Mouse (Mus musculus): ENCODE results near the gene Egln2. TPM values are rescaled to one million over a fixed set of nuclear protein-coding genes. Genes with fewer than 3 reads are reported as not detected.
A peak's percentile ranks its signal among the peaks of the same experiment; 100 is the strongest.

The Egln2 gene
- polyA plus RNA-seq, 1 experiment = 30.5 TPM

DNA sequence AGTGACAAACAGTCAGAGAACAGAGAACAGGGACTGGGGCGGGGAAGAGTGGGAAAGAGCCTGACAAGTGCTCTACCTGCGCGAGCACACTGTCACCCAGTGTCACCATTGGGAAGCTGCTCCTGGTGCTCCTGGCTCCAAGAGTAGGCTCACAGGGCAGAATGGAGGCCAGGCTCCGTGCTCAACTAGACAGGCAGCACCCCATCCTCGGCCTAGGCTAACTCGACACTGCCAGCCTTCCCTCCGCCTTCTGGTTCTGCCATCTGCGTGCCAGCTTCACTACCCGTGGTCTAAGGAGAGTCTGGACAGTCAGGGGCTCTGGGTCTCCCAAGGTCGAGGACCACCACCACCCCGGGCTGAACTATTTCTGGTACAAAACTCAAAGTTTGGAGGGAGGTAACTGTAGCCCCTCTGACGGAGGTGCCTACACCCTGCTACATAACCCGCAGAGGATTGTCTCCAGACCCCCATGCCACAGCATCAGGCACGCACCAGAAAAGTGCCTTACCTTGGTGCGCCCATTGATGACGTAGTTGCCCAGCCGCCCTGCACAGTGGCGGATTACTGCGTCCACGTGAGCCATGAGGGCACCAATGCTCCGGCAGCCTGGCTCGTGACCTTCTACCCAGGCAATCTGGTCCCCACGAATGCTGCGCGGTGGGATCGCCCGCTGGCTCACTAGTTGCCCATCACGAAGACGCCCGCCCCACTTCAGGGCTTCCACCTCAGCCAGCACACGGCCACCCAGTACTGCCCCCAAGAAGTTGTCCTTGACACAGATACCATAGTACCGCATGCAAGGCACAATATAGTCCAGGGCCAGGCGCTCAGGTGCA, 2.3 kb downstream of the Egln2 start:
- H3K27ac ChIP-seq (ENCODE audit: insufficient read depth, low read length) = no peak overlapping the region
- no peak overlapping the region for H3K4me3 ChIP-seq (ENCODE audit: insufficient read depth, low read length)
- H3K4me1 ChIP-seq (ENCODE audit: control insufficient read depth, insufficient read depth, low read length) = no peaks in the 10 kb centered on the region; the same call in none of the 2 replicates
- TF ChIP-seq POLR2A (IDR thresholded peaks at IDR 0.05; ENCODE audit: low read depth, low read length) (no peak), CTCF (IDR thresholded peaks at IDR 0.05; ENCODE audit: borderline replicate concordance, insufficient read depth, low read length) (no peak)

DNA sequence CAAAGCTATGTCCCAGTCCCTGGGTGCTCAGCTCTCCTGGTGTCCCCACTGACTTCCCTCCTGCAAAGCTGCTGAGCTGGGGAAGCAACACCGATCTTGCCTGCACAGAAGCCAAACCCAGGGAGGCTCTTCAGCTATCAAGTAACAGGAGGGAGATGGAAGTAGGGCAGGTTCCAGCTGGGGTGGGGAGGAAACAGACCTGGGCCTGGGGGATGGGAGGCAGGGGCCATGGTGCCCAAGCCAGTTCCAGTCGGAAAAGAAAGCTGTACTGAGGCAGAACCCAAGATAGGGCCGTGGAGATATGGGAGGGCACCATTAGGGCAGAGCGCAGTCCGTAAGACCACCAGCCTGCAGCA, 3.2 kb downstream of the Egln2 start:
- no peaks in the 10 kb centered on the region; the same call in none of the 2 replicates for H3K4me1 ChIP-seq (ENCODE audit: control insufficient read depth, insufficient read depth, low read length)
- no peak overlapping the region for H3K4me3 ChIP-seq (ENCODE audit: insufficient read depth, low read length)

DNA sequence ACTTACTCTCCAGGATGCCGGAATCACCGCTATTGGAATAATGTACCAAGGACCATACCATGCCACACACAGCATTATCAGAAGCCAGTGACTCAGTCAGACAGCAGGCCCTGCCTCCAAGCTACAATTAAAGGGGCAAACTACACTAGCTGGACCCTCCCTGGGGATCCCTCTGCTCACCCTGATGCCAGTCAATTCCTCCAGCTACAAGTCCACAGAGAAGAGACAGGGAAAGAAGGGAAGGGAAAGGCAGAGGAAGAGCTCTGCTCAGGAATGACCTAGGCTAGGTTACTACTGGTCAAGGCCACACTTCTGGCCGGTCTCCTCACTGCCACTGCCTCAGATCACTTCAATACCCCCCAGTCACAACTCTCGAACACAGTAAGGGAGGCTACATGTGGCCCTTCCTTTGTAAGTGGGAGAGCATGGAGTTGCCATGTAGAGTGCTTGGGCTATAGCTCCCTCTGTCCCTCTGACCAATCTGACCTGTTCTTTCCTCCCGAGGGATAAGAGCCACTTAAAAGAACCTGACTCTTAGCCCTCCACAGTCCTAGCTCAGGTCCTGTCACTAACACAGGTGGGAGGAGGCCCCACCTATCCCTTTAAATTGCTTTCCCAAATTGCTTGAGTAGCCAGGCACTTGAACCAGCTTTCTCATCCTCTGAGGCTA, 3.7 kb downstream of the Egln2 start:
- Histone ChIP-seq H3K27ac (ENCODE audit: insufficient read depth, low read length) (no peak overlapping the region), H3K4me1 (ENCODE audit: control insufficient read depth, insufficient read depth, low read length) (no peaks in the 10 kb centered on the region; the same call in none of the 2 replicates), H3K4me3 (ENCODE audit: insufficient read depth, low read length) (no peak overlapping the region)
- TF ChIP-seq POLR2A (IDR thresholded peaks at IDR 0.05; ENCODE audit: low read depth, low read length) = no peak
- TF ChIP-seq CTCF (IDR thresholded peaks at IDR 0.05; ENCODE audit: borderline replicate concordance, insufficient read depth, low read length) = no peak

More for the DNA sequence above, 3.2 kb downstream of the Egln2 start:
- TF ChIP-seq CTCF (IDR thresholded peaks at IDR 0.05; ENCODE audit: borderline replicate concordance, insufficient read depth, low read length) (no peak), POLR2A (IDR thresholded peaks at IDR 0.05; ENCODE audit: low read depth, low read length) (no peak)
- no peak overlapping the region for H3K27ac ChIP-seq (ENCODE audit: insufficient read depth, low read length)

DNA sequence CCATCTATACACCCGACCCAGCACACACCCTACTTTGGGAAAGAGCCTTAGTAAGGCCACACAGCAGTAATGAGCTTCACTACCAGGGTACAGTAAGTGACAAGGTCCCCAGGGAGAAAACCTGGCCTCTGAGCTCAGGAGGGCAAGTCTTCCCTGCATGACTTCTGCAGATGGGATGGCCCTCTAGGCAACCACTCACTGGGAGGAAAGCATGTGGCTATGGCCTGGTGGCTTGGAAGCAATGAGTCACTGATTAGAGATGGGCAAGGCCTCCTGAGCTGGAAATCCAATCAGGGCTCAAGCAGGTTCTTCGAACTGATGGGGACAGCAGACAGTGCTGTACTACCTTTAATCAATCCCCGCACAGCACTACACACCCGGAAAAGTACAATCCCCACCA, 4.9 kb downstream of the Egln2 start:
- Histone ChIP-seq H3K4me3 (ENCODE audit: insufficient read depth, low read length) (no peak overlapping the region), H3K4me1 (ENCODE audit: control insufficient read depth, insufficient read depth, low read length) (no peaks in the 10 kb centered on the region; the same call in none of the 2 replicates), H3K27ac (ENCODE audit: insufficient read depth, low read length) (no peak overlapping the region)
- TF ChIP-seq POLR2A (IDR thresholded peaks at IDR 0.05; ENCODE audit: low read depth, low read length) = no peak
- no peak for TF ChIP-seq CTCF (IDR thresholded peaks at IDR 0.05; ENCODE audit: borderline replicate concordance, insufficient read depth, low read length)

DNA sequence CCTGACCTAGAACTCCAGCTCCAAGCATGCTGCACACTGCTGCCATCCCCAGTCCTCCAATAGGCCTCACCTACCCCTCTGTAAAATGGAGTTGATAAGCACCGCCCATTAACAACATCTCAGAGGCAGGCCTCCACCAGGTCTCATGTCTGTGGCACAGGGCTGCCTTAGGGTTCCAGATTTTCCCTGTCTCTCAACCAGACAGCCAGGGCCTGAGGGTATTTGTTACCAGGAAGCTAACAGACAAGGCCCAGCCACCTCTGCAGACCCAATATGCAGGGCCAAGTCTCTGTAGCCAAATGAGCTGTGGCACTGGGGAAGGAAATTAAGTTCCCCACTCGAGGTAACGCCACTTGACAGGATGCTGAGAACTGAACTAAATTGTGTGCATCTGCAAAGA, 5.7 kb downstream of the Egln2 start:
- H3K4me3 ChIP-seq (ENCODE audit: insufficient read depth, low read length) = no peak overlapping the region
- no peaks in the 10 kb centered on the region; the same call in none of the 2 replicates for H3K4me1 ChIP-seq (ENCODE audit: control insufficient read depth, insufficient read depth, low read length)
- no peak for TF ChIP-seq POLR2A (IDR thresholded peaks at IDR 0.05; ENCODE audit: low read depth, low read length)
- TF ChIP-seq CTCF (IDR thresholded peaks at IDR 0.05; ENCODE audit: borderline replicate concordance, insufficient read depth, low read length) = no peak
- no peak overlapping the region for H3K27ac ChIP-seq (ENCODE audit: insufficient read depth, low read length)

DNA sequence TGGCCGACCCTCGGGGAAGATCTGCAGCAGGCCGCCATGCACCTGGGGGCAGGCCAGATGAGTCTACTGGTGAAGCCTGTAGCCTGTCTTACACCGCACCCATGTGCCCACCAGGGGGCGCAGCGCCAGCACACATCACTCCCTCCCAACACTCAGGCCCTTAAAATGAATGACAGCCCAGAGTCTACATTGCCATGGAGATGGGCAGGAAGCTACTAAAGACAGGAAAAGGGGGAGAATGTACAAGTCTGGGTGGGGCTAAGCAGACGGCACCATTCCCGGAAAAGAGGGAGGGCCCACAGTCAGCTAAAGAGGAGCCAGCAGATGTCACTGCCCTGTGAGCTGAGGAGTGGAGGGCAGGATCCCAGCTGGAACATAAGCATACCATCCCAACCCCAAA, 6.7 kb downstream of the Egln2 start:
- TF ChIP-seq POLR2A (IDR thresholded peaks at IDR 0.05; ENCODE audit: low read depth, low read length) (no peak), CTCF (IDR thresholded peaks at IDR 0.05; ENCODE audit: borderline replicate concordance, insufficient read depth, low read length) (peak; percentile 95)
- no peak overlapping the region for H3K4me3 ChIP-seq (ENCODE audit: insufficient read depth, low read length)
- H3K27ac ChIP-seq (ENCODE audit: insufficient read depth, low read length) = no peak overlapping the region
- H3K4me1 ChIP-seq (ENCODE audit: control insufficient read depth, insufficient read depth, low read length) = no peaks in the 10 kb centered on the region; the same call in none of the 2 replicates

DNA sequence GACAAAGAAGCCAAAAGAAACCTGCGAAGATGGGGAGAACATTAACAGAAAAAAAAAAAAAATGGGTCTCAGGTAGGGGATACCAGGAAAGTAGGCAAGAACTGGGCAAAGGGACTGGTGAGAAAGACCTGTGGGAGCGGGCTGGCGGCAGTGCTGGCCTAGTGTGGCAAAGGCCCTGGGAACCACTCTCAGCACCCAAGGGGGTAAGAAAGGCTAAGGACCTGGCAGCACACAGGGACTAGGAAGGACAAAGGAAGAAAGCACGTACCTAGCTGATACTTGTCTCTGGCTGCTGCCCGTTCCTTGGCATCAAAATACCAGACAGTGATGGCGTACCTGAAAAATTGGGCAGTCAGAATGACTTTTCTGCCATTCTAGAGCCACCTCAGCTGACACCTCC, 7.3 kb downstream of the Egln2 start:
- no peaks in the 10 kb centered on the region; the same call in 1 of the 2 replicates for H3K4me1 ChIP-seq (ENCODE audit: control insufficient read depth, insufficient read depth, low read length)
- no peak overlapping the region for H3K4me3 ChIP-seq (ENCODE audit: insufficient read depth, low read length)
- TF ChIP-seq POLR2A (IDR thresholded peaks at IDR 0.05; ENCODE audit: low read depth, low read length) (no peak), CTCF (IDR thresholded peaks at IDR 0.05; ENCODE audit: borderline replicate concordance, insufficient read depth, low read length) (no peak)
- H3K27ac ChIP-seq (ENCODE audit: insufficient read depth, low read length) = no peak overlapping the region

DNA sequence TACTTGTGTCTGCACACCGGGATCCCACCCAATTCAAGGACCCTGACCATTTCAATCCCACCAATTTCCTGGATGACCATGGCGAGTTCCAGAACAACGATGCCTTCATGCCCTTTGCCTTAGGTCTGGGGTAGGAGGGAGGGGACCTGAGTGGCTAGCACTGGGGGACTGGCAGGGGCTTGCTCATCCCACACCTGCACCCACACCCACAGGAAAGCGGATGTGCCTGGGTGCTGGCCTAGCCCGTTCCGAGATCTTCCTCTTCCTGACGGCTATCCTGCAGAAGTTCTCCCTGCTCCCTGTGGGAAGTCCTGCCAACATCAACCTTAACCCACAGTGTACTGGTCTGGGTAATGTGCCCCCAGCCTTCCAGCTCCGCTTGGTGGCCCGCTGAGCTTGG, 8.4 kb downstream of the Egln2 start:
- no peak for TF ChIP-seq POLR2A (IDR thresholded peaks at IDR 0.05; ENCODE audit: low read depth, low read length)
- no peak for TF ChIP-seq CTCF (IDR thresholded peaks at IDR 0.05; ENCODE audit: borderline replicate concordance, insufficient read depth, low read length)
- H3K27ac ChIP-seq (ENCODE audit: insufficient read depth, low read length) = no peak overlapping the region
- no peak overlapping the region for H3K4me3 ChIP-seq (ENCODE audit: insufficient read depth, low read length)
- H3K4me1 ChIP-seq (ENCODE audit: control insufficient read depth, insufficient read depth, low read length) = no peaks in the 10 kb centered on the region

DNA sequence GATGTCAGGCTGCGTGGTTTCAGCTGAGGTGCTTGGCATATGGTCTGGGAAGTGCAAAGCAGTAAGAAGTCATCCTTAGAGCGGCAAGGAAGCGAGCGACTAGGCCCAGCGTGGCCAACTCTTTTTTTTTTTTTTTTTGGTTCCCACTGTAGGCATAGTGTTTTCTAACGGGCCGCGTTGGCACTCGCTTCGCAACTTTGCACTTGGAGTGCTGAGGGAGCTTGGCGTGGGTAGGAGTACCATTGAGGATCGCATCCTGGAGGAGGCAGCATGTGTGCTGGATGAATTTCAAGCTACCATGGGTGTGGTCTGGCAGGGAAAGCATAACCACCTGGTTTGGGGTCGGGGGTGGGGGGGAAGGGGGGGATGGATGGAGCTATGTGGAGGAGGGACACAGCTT, 10.6 kb downstream of the Egln2 start:
- Histone ChIP-seq H3K27ac (ENCODE audit: insufficient read depth, low read length) (no peak overlapping the region), H3K4me1 (ENCODE audit: control insufficient read depth, insufficient read depth, low read length) (no peaks in the 10 kb centered on the region), H3K4me3 (ENCODE audit: insufficient read depth, low read length) (no peak overlapping the region)
- TF ChIP-seq CTCF (IDR thresholded peaks at IDR 0.05; ENCODE audit: borderline replicate concordance, insufficient read depth, low read length) (no peak), POLR2A (IDR thresholded peaks at IDR 0.05; ENCODE audit: low read depth, low read length) (no peak)

DNA sequence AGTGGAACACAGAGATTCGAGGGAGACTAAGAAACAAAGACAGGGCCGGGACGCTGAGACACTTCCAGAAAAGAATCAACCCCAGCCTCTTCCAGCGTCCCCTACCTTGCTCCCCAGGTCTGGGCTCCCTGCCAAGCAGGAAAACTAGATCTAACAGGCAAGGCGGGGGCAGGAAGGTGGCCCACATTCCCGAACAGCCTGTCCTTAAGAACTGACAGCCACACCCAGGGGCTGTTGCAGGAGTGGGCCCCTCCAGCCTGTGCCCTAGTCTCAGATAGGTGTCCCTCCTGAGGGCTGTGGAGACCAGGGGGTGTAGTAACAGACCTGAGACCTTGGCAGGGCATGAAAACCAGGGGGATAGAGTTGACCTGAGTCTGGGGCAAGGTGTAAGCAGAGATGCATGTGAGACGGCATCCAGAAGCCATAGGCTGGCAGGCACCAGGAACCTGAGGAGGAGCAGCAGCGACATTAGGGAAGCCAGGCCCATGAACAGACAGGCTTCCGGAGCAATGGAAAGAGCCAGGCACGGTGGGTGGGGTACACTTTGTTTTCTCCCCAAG, 13.3 kb downstream of the Egln2 start, which contains the start of gene Cyp2t4:
Gene Cyp2t4, plus strand, starts transcription at position 510 of the 560 bp plus-strand sequence.
- Histone ChIP-seq H3K4me3 (ENCODE audit: insufficient read depth, low read length) (no peak within 1 kb of the TSS), H3K4me1 (ENCODE audit: control insufficient read depth, insufficient read depth, low read length) (no peaks in the 10 kb centered on the region), H3K27ac (ENCODE audit: insufficient read depth, low read length) (no peak within 1 kb of the TSS)
- TF ChIP-seq POLR2A (IDR thresholded peaks at IDR 0.05; ENCODE audit: low read depth, low read length) (no peak), CTCF (IDR thresholded peaks at IDR 0.05; ENCODE audit: borderline replicate concordance, insufficient read depth, low read length) (no peak)

All from embryonic fibroblast, embryonic 13.5 days (primary cell).